26 mouse cellular contexts compared by ENCODE assay signal in the genomic region with DNA sequence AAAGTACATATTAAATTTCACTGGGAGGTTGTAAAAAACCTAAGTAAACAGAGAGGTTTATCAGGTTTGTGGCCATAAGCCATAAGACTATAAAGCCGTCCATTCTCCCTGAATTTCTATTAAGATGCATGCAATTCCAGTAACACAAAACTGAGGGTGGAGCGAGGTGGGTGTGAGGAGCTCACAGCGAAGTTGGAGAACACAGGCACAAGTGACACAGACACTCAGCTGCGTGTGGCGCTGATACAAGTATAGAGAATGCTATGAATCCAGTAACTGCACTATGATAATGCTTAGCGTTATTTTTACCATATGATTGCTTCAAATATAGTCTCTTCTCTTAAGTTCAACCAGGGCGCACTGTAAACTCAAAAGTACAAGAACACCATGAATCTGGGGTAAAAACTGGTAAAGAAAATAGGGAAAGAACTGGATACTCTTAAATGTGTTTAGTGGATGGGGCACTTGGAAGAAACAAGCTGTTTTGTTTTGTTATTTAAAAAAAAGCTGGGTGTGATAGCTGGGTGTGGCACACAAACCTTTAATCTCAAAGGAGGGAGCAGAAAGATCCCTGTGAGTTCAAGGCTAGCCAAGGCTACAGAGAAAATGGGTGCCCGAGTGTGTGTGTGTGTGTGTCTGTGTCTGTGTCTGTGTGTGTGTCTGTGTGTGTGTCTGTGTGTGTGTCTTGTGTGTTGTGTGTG. TPM values are rescaled to one million over a fixed set of nuclear protein-coding genes. Genes with fewer than 3 reads are reported as not detected.
DNase-seq lines count a peak whose midpoint lies in the region; ATAC-seq lines count a peak whose summit lies in the region.
"Had no signal": no experiment of that assay in that cellular context is flagged by ENCODE, and none has a peak within 500 bp of the region (broad histone marks: within the 10 kb centered on the region; RNA-seq: fewer than 3 reads in every experiment).

No protein-coding gene starts in this region.

- H3K27me3 ChIP-seq in midbrain, embryonic 14.5 days (ENCODE audit: control insufficient read depth, insufficient read depth, low read length): no peaks in the 10 kb centered on the region
- H3K27me3 ChIP-seq: CH12.LX; forebrain, embryonic 13.5 days; heart, embryonic 13.5 days; hindbrain, embryonic 12.5 days; hindbrain, embryonic 15.5 days; intestine, embryonic 15.5 days had no signal

- H3K9me3 ChIP-seq in midbrain, embryonic 14.5 days (ENCODE audit: control insufficient read depth, low read length): no peaks in the 10 kb centered on the region
- H3K9me3 ChIP-seq: forebrain, embryonic 10.5 days; forebrain, embryonic 13.5 days; heart, embryonic 13.5 days; hindbrain, embryonic 12.5 days; hindbrain, embryonic 15.5 days; intestine, embryonic 15.5 days had no signal

- WGBS in midbrain, embryonic 14.5 days: 90% methylated on average over 8 of the region's 8 CpGs

- no peak overlapping the region for H3K4me3 ChIP-seq in midbrain, embryonic 14.5 days (replicated peaks; ENCODE audit: low read depth, low read length)
- H3K4me3 ChIP-seq: forebrain, embryonic 10.5 days; forebrain, embryonic 13.5 days; heart, embryonic 13.5 days; hindbrain, embryonic 12.5 days; hindbrain, embryonic 15.5 days; intestine, embryonic 15.5 days had no signal

- no peaks in the 10 kb centered on the region for H3K36me3 ChIP-seq in midbrain, embryonic 14.5 days (ENCODE audit: control insufficient read depth, insufficient read depth, low read length)
- H3K36me3 ChIP-seq: hindbrain, embryonic 12.5 days; hindbrain, embryonic 15.5 days; intestine, embryonic 15.5 days had no signal

- peaks cover 34% of the 10 kb centered on the region for H3K4me1 ChIP-seq in midbrain, embryonic 14.5 days (ENCODE audit: control insufficient read depth, insufficient read depth, low read length)

- no peak overlapping the region for H3K27ac ChIP-seq in midbrain, embryonic 14.5 days (replicated peaks; ENCODE audit: low read depth, low read length)
- H3K27ac ChIP-seq: forebrain, embryonic 10.5 days; forebrain, embryonic 13.5 days; hindbrain, embryonic 12.5 days; hindbrain, embryonic 15.5 days; intestine, embryonic 15.5 days had no signal

- no peak overlapping the region for H3K9ac ChIP-seq in midbrain, embryonic 14.5 days (replicated peaks; ENCODE audit: low read length)
- H3K9ac ChIP-seq: forebrain, embryonic 13.5 days; heart, embryonic 13.5 days; hindbrain, embryonic 12.5 days; hindbrain, embryonic 15.5 days; intestine, embryonic 15.5 days had no signal

- no peak overlapping the region for H3K4me2 ChIP-seq in midbrain, embryonic 14.5 days (ENCODE audit: low read length)
- H3K4me2 ChIP-seq: forebrain, embryonic 13.5 days; heart, embryonic 13.5 days; hindbrain, embryonic 12.5 days; hindbrain, embryonic 15.5 days; intestine, embryonic 15.5 days had no signal

- no peak for ATAC-seq in midbrain, embryonic 14.5 days (ENCODE audit: low FRiP score, low TSS enrichment)
- ATAC-seq: activated CD4-positive, CD25-positive, alpha-beta regulatory T cell, adult 4 months; forebrain, embryonic 13.5 days; forebrain, embryonic 16.5 days; intestine, embryonic 15.5 days had no signal

- DNase-seq in heart, adult 11 months: peak; percentile 84
- no peak for DNase-seq in heart, adult 18-20 months
- peak; percentile 43 for DNase-seq in right cerebral cortex, adult 18-20 months
- no peak for DNase-seq in right cerebral cortex, postnatal 10 days (ENCODE audit: low spot score in 2 of 2)
- peak; percentile 72 for DNase-seq in ZHBTc4 (ENCODE audit: low read depth, low spot score)
- DNase-seq in gastrocnemius, adult 18-20 months (ENCODE audit: low spot score): no peak
- DNase-seq in midbrain, embryonic 14.5 days: no peak
- DNase-seq: adrenal gland, adult 8-10 months; adrenal gland, postnatal 25 days; B cell, adult 2 months; cerebellum, adult 18-20 months; cerebellum, adult 9-10 months; cerebellum, postnatal 14 days; gastrocnemius, postnatal 10 days; gastrocnemius, postnatal 36 days; heart, postnatal 14 days; kidney, adult 2 months had no signal

RNA-seq across cellular contexts. Expression of a gene that starts 9.5 kb away (rescaled TPM):
- 10 to 100 TPM; 24.8 to 30.0 TPM for total RNA-seq in heart, adult 18-20 months (2021)
- 10 to 100 TPM in 1 of 2 experiments, 1 to 10 TPM in 1; 8.3 to 13.2 TPM for total RNA-seq in gastrocnemius, adult 18-20 months (2021)
- polyA plus RNA-seq in midbrain, embryonic 14.5 days (2014; fragmentation: Nextera tagmentation; extraction: Ambion mirVana): 60.4 and 93.1 TPM in 2 replicates

Comparison
In these comparisons a context has a peak if more than half of its experiments do, and no peak if none do; other contexts are left out.
1. DNase-seq: peak in heart, adult 11 months (single experiment), right cerebral cortex, adult 18-20 months (single experiment) and ZHBTc4 (single experiment); none in heart, adult 18-20 months (0 of 2), right cerebral cortex, postnatal 10 days (0 of 2), gastrocnemius, adult 18-20 months (single experiment) and midbrain, embryonic 14.5 days (single experiment).